Mouse (Mus musculus) C3H10T1/2 (cell line): Measurements from ENCODE around the gene Tec. TPM values are rescaled to one million over a fixed set of nuclear protein-coding genes. Genes with fewer than 3 reads are reported as not detected.

Source experiments
- polyA plus RNA-seq, 2 experiments: library from polyadenylated mRNA; unstranded; fragments of >200 nt; fragmentation: generic; extraction: Trizol; gene quantifications; one replicate each; pipeline ENCODE4 v1.2.1; 2012; ENCODE audit warnings: missing spikeins in 2 of 2

Tec gene
- under 1 TPM; 0.11 to 0.30 TPM for polyA plus RNA-seq

GRCm38 (mm10) chr5:72868091-72868875 lies at the start of gene Tec:
Gene Tec (minus strand): TSS chr5:72868483.

DNA sequence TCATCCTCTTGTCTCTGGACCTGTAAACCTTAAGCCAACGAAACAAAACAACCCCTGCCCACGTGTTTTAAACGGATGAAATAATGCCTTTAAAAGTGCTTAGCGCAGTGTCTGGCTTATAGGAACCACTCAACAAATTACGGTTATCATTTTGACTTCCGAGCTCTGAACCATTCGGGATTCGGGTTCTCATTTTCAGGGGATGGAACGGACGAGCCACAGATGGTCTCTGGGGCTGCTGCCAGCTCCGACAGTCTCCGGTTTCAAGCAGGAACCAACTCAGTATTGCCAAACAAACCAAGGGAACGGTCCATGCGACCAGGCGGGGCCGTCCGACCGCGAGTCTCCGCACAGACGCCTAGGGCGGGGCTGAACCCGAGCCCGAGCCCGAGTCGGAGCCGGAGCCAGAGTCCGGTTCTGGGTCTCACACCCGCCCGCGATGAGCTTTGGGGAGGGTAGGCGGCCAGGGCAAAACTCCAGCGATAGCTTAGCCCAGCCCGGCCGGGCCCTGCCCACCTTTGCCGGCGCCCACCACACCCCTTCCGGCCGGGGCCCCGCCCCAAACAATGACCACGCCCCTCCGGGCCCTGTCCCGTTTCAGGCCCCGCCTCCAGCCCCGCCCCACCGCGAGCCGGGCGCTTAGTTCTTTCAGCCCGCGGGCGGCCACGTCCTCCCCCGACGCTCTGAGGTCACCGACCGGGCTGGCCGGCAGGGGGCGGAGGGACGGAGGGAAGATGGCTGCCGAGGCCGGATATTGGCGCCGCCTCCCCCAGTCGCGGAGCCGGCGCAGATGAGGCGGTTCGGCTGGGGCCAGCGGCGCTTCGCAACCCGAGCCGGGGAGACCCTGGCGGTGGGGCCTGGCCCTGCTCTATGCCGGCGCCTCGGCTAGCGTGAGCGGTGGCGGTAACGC lies 45.6 kb upstream of the Tec start, which contains the start of gene Slain2:
TSS of gene Slain2 (plus strand) at position 657 of the 910 bp plus-strand sequence.

DNA sequence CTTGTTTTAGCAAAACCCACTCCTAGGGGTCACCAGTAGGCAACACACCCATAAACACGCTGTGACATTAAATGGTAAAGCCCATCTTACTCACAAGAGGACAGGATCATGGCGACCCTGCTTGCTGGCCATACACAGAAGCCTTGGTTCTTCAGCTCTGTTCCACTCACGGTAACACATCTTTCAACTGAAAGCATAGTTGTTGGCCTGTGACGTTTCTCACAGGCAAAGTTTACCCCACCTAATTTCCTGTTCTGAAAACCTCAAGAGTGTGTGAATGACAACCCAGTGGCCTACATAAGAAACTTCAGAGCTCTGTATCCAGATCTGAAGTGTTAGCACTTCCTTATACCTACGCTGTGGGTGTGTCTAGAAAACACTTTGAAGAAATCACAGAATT lies 115.7 kb downstream of the Tec start, which contains the start of gene Txk:
TSS of gene Txk (minus strand) at position 193 of the 400 bp plus-strand sequence.

Other genes starting within 250 kb of the Tec start
- gene Cnga1, start 224.2 kb downstream of the Tec start, polyA plus RNA-seq = not detected
- gene Nipal1, start 220.7 kb downstream of the Tec start, polyA plus RNA-seq = under 1 TPM; 0.09 to 0.15 TPM
- under 1 TPM in 1 of 2 experiments, not detected in 1; 0.02 TPM for gene Txk, start 115.7 kb downstream of the Tec start, polyA plus RNA-seq
- 10 to 100 TPM in 1 of 2 experiments, 1 to 10 TPM in 1; 2.9 to 10.1 TPM for gene Slain2, start 45.8 kb upstream of the Tec start, polyA plus RNA-seq
- gene Gm10135, start 106.2 kb upstream of the Tec start, polyA plus RNA-seq = not detected
- not detected for gene Slc10a4, start 138.4 kb upstream of the Tec start, polyA plus RNA-seq